Mouse (Mus musculus): ENCODE results near the gene Cdh23.

Gene Cdh23

GRCm38 (mm10) chr10:60285183-60285582 is 411.1 kb downstream of the Cdh23 start:
- DNase-seq (ENCODE audit: low spot score in 2 of 2) = no peak

GRCm38 (mm10) chr10:60284676-60285111 is 411.6 kb downstream of the Cdh23 start:
- peak in 1 of 2 experiments; percentile 33 for DNase-seq (ENCODE audit: low spot score in 2 of 2)

DNA sequence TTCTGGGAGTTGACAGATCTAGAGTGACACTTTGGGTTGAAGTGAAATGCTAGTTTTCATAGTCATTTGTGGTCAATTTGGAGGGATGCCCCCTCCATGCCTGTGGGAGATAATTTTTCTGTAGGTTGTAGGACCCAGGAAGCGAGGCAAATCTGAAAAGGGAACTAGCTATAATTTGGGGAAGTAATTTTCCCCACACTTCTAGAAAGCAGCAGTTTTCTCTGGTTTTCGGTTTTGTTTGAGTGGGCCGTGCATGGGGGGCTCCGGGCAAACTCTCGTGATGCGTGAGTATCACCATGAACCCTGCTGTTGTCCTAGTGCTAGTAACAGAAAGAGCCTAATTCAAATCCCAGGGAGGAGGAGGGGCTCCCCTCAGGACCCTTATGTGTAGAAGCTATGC is 412.0 kb downstream of the Cdh23 start:
- DNase-seq (ENCODE audit: low spot score in 2 of 2) = peak in 1 of 2 experiments; percentile 61

DNA sequence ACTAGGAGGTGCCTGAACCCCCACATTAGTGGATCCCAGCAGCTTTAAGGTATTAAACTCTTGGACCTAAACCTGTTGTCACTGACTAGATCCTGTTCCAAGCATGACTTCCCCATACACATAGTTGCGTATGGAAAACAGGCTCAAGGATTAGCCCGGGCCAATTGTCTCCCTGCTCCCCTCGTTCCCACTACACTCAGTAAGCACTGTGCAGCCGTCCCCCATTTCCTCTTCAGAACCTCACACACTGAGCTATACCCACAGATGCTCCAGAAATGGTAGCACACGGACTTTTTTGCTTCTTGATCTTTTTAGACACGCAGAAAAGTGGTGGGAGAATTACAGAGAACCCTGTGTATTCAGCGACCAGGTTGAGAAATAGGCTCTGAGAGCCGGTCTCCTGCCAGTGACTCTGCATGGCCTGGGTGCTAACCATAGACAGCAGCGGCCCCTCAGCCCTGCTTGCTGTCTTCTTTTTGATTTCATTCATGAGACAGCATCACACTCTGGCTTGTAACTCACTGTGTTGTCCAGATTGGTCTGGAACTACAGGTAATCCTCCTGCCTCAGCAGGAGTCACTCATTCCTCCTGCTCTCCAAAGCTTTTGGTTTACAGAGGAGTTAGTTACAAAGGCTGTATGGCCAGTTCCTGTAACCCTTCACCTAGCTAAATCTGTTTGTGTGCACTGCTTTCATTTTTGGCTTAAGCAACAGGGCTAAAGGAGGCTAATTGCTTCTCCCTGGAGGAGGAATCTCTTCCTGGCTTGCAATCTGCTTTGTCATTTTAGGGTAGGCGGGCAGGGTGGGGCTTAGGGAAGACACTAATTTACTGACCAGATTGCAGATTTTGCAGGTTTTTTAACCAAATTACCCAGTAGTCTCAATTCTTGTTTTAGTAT is 413.9 kb downstream of the Cdh23 start:
- DNase-seq (ENCODE audit: low spot score in 2 of 2) = no peak

DNA sequence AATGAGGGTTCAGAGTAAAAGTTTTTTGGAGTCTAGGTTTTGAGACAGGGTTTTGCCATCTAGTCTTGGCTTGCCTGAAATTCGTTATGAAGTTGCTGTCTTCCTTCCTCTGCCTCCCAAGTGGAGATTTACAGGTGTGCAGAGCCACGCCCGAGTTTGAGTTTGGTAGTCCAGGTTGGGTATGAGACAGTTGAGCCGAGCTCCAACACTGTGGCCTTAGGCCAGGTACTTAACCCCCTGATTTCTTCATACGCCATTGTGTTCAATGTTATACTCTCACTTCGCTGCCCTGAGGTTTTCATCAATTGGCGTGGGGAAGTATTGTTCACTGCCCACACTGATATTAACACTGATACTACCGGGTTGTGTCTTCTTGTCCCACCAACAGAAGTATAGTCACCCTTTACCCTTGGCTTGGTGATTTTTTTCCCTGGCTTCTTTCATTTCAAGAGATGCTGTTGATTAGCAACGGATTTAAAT is 414.7 kb downstream of the Cdh23 start:
- no peak for DNase-seq (ENCODE audit: low spot score in 2 of 2)

DNA sequence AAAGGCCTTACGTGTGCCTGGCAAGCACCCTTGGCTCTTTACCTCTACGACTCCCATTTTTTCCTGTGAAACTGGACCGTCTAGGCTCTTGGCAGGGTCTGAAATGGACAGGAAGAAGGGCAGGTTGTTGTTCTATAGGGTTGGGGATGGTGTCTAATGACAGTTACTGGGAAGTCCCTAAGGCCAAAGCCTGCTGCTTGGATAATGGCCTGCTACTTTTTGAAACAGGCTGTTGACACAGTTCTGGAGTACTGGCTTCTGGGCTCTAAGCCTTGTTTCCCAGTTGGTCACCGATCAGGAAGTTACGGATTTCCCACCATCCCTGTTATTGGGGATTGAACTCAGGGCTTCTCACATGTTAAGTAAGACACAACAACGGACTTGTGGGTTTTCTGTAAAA is 415.9 kb downstream of the Cdh23 start:
- DNase-seq (ENCODE audit: low spot score in 2 of 2) = no peak

DNA sequence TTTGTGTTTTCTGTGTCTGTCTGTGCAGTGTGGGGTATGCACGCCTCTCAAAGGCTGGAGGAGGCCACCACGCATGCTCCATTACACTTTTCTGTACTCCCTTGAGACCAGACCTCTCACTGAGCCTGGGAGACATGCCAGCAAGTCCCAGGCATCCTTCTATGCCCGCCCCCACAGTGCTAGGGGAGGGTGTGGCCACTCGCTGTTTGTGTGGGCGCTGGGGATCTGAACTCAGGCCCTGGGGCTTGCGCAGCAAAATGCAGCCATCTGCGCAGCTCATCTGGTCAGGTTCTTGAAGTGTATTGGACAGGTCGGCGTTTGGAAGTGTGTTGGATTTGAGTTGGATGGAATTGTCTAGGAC is 416.4 kb downstream of the Cdh23 start:
- peak in 1 of 2 experiments; percentile 51 for DNase-seq (ENCODE audit: low spot score in 2 of 2)

DNA sequence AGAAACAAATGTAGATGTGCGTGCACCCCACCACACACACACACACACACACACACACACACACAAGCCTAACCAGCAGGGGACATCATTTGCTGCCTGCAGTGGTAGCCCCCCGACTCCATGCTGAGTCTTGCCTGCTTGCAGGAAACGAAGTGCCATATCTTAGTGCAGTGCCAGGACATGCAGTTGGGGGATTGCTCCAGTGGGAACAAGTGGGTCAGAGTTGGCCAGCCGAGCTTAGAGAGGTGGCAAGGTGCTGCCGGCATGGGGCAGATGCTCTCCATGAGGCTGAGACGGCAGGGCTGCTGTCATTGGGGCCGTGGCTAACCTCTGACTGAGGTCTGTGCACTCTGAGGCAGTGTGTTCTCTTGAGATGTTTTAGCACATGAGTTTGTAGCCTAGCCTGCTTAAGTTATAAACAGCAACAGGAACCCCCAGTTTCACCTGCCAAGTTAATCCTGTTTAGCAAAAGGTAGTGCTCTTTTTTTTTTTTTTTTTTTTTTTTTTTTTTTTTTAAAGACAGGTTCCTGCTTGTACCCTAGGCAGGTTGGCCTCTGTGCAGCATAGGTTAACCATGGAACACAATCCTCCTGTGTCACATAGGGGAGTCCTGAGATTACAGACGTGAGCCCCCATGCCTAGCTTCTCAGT is 416.9 kb downstream of the Cdh23 start:
- DNase-seq (ENCODE audit: low spot score in 2 of 2) = no peak

GRCm38 (mm10) chr10:60278786-60279185 is 417.5 kb downstream of the Cdh23 start:
- DNase-seq (ENCODE audit: low spot score in 2 of 2) = no peak

DNA sequence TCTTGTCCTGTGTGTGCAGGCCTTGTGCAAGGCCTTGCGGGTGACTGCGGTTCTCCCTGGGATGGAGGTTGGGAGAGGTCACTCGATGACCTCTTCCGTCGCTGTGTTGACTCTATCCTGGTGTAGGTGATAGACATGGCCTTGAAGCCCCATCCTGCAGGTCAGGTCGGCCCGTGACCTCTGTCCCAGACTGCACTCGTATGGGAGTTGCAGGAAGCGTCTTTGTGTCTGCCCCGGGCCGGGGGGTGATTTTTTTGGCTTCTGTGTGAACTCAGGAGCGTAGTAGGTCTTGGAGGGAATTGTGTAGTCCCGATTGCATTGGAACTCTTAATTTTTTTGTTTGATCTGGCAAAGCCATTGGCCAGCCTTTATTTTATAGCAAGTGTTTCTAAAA is 418.3 kb downstream of the Cdh23 start:
- no peak for DNase-seq (ENCODE audit: low spot score in 2 of 2)

- peak; percentile 93 to 95 for DNase-seq (ENCODE audit: low spot score in 2 of 2)
Measured at GRCm38 (mm10) chr10:60277207-60278005, 418.9 kb downstream of the Cdh23 start, which contains the start of gene Psap. Gene Psap, plus strand, starts transcription at chr10:60277627.

DNA sequence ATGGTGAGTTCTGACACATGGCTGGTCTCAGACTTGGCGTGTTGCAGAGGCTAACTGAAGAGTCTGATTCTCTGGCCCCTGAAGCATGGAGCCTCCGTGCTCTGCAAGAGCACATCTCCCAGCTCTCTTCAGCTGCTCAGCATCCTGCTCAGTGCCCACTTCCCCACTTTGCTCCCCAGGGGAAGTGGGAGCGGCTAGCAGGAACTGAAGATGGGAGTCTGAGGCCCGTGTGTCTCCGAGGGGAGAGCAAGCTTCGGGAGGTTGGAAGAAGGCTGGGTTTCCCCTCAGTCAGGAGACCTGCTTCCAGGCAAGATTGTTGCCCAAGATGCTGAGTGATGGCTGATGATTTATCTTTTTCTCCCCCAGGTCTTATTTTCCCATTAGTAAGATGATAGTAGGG is 422.9 kb downstream of the Cdh23 start:
- DNase-seq (ENCODE audit: low spot score in 2 of 2) = no peak

DNA sequence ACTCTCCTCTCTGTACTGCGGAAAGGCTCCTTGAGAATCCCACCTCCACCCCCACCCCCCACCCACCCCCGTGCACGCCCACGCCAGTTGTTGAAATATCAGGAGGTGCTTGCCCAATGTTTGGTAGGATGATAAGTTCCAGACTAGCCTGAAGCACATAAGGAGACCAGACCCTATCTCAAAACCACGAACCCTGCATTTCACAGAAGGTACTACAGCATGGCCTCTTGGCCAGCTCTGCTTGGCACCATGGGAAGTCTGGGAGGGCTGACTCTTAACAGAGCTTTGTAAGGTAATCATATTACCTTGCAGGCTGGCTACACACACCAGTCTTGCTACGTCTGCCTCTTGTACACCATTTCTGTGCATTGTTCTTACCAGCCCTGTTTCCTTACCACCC is 424.0 kb downstream of the Cdh23 start:
- no peak for DNase-seq (ENCODE audit: low spot score in 2 of 2)

- DNase-seq (ENCODE audit: low spot score in 2 of 2) = no peak
Measured at GRCm38 (mm10) chr10:60271015-60271414, 425.3 kb downstream of the Cdh23 start.

DNA sequence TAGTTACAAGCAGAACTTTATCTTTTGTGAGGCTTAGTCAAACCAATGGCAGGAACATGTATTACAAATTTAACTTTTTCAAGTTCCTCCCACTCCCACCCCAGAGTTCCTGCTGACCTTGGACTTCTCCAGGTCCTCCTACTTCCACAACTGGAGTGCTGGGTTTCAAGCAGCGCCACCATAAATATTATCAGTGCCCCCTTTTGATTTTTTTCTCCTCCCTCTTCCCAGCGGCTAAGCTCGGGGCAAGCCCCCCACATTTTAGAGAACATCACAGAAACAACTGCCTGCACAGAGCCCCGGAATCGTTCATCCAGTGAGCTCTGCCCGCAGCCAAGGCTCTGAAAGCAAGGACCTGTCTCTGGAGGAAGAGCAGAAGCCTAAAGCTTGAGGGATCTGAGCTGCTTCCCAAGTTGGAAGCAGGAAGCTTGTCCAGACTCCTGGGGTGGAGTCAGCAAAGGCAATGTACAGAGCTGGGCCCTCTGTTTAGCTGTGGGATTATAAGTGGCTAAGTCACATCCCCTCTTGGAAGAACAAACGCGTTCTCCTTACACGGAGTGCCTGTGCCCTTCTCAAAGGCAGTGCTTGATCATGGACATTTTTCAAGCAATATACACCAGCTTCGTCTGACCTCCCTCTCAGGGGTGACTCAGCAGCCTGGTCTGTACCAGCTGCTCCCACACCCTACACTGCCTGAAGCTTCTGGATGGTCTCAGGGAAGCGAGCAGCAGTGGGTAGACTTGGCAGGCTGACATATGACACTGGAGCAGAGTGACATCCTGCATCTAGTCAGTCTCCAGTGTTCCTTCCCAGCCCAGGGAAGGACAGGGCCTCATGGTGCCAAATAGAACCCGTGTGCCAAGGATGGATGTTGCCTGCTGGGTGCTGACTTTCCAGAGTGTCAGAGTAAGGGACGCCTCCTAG is 426.9 kb downstream of the Cdh23 start:
- no peak for DNase-seq (ENCODE audit: low spot score in 2 of 2)

DNA sequence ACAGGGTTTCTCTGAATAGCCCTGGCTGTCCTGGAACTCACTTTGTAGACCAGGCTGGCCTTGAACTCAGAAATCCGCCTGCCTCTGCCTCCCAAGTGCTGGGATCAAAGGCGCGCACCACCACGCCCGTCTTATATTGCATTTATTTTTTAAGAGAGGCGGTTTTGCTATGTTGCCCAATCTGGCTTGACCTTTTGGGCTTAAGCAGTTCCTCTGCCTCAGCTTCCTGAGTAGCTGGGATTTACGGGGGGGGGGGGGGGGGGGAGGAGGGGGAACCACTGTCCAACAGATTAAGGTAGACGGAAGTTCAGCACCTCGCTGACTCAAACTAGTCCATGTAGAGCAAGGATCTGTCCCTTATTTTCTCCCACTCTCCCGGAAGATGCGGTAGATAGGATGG is 427.6 kb downstream of the Cdh23 start:
- DNase-seq (ENCODE audit: low spot score in 2 of 2) = no peak

DNA sequence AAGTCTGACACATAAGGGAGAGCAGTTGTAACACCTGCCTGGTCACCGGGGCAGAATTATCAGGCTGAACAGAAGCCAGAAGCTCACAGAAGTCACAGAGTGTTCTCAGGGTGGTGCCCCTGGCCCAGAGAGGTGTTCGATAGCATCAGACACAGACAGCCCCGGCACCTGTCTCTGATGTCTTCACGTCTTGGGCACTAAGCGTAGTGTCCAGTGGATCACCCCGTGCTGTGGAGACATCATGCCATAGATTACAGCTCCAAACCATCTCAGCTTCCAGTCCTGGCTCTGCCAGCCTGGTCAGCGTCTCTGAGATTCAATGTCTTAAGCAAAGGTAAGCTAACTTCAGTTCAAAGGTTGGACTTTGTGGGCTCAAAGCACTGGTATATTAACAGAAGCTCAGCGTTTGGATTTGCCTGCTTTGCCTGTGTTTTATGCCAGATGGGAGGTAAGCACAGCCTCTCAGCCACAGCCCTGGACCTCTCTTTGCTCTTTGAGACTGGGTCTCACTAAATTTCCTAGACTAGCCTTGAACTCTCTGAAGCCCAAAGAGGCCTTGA is 429.4 kb downstream of the Cdh23 start:
- no peak for DNase-seq (ENCODE audit: low spot score in 2 of 2)

GRCm38 (mm10) chr10:60265252-60265651 is 431.0 kb downstream of the Cdh23 start:
- no peak for DNase-seq (ENCODE audit: low spot score in 2 of 2)

DNA sequence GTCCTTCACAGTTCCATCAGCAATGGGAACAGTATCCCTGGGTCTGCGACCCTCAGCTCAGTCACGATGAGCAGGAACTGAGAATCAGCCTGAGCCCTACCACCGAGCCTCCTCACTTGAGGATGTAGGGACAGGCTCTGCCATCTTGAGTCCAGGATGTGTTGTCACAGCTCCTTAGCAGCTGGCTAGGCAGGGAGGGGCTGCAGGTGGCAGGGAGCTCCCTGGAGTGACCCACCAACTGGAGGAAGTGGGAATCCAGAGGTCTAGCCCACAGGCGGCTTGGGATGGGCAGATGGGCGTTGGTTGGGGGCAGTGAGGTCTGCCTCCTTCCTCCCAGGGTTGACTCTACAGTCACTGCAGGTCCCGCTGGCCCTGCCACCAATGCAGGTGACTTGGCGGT is 432.9 kb downstream of the Cdh23 start:
- DNase-seq (ENCODE audit: low spot score in 2 of 2) = no peak

DNA sequence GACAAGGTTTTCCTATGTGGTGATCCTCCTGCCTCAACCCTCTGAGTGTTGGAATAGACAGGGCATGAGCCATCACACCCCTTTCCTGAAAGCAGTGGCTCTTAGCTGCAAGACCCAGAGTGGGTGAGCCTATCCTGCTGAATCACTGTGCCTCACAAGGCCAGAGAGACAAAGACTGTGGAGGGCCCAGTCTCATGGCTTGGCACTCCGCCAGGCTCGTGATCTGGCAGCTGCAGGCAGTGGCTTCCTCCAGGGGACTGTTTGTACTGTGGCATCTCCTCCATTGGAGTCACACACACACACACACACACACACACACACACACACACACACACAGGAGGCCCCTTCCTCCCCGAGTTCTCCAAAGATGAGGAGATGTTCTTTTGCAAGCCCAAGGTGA is 433.9 kb downstream of the Cdh23 start:
- peak; percentile 26 to 77 for DNase-seq (ENCODE audit: low spot score in 2 of 2)

DNA sequence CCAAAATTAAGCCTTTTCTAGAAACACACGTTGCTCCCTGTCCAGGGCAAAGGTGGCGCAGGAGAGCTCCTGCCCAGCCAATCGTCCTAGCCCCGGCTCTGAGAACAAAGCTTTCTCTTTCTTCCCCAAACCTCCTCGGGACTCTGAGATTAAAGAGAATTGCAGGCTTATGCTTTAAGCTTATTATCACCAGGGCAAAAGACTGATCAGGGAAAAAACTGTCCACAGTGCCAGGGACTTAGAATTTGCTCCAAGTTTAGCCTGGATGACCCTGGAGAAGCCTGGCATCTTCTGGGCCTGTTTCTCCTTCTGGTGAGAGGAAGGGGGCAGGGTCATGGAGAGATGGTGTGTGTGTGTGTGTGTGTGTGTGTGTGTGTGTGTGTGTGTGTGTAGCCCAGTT is 434.8 kb downstream of the Cdh23 start:
- no peak for DNase-seq (ENCODE audit: low spot score in 2 of 2)

Measured in natural killer cell, adult 2 months (primary cell).